Mouse (Mus musculus) bone marrow, adult 2 months (tissue): Measurements from ENCODE around the gene Il12rb1. TPM values are rescaled to one million over a fixed set of nuclear protein-coding genes. Genes with fewer than 3 reads are reported as not detected.

Experiments
- H3K27ac ChIP-seq: fragments of 200-500 bp; 2 replicates; pipeline ENCODE4 v1.5.1; 2012; ENCODE audit warnings: low read depth, mild to moderate bottlenecking, control low read depth, inconsistent platforms, low read length; ENCODE audit not compliant: control insufficient read depth, poor library complexity, insufficient read depth
- H3K4me1 ChIP-seq: fragments of 200-500 bp; 2 replicates; pipeline ENCODE4 v1.6.1; 2011; ENCODE audit warnings: low read length; ENCODE audit not compliant: control insufficient read depth, insufficient read depth
- H3K4me3 ChIP-seq: fragments of 200-500 bp; replicated peaks from 2 replicates; pipeline ENCODE3; 2011; ENCODE audit warnings: mild to moderate bottlenecking, low read depth, low read length, control low read depth; ENCODE audit not compliant: control insufficient read depth
- CTCF ChIP-seq: fragments of 200-500 bp; IDR thresholded peaks from 2 replicates; pipeline ENCODE4 v1.5.1; 2011; ENCODE audit warnings: low read length, control low read depth; ENCODE audit not compliant: control insufficient read depth, insufficient read depth
- POLR2A ChIP-seq: fragments of 200-500 bp; IDR thresholded peaks from 2 replicates; pipeline ENCODE4 v1.6.1; 2011; ENCODE audit warnings: low read depth, mild to moderate bottlenecking, control low read depth, low read length, borderline replicate concordance; ENCODE audit not compliant: control insufficient read depth
- WGBS: fragments of 180-500 bp; shearing (Covaris S2); methylation state at CpG from one replicate; pipeline ENCODE4 v1.1.7; 2018; 5-methylcytosine and 5-hydroxymethylcytosine counted together
- polyA plus RNA-seq: library from polyadenylated mRNA; stranded (reverse); fragments of >200 nt; gene quantifications from 2 replicates; pipeline ENCODE4 v1.2.4, GENCODE M21; 2011; ENCODE audit warnings: low replicate concordance; ENCODE audit not compliant: missing spikeins, insufficient read depth, insufficient read length

Gene Il12rb1
- polyA plus RNA-seq, 1 experiment = 1.9 TPM

GRCm38 (mm10) chr8:70850132-70850845 lies 42.0 kb downstream of the Il12rb1 start:
- no peak overlapping the region for H3K4me3 ChIP-seq
- no peak for TF ChIP-seq POLR2A
- TF ChIP-seq CTCF = no peak
- no peak overlapping the region for H3K27ac ChIP-seq
- 69% methylated on average over 7 of the region's 7 CpGs for WGBS
- H3K4me1 ChIP-seq = peaks cover 2% of the 10 kb centered on the region; the same call in 1 of the 2 replicates

DNA sequence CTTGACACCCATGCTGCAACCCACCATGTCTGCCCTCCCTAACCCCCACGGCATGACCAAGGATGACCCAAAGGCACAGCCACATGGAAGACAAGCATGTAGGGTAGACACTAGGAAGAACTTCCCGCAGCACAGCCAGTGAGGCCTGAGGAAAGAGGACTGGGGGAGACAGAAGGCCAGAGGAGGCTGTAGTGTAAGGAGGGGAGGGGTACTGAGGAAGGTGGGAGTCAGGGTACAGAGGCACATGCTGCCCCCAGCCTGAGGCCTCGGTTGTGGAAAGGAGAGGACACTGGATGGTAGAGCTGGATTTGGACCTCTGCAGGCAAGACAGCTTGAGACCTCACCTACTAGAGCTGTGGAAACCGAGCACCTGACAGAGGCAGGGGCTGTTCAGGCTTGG lies 42.7 kb downstream of the Il12rb1 start:
- H3K4me3 ChIP-seq = no peak overlapping the region
- peaks cover 2% of the 10 kb centered on the region; the same call in 1 of the 2 replicates for H3K4me1 ChIP-seq
- TF ChIP-seq CTCF = no peak
- TF ChIP-seq POLR2A = no peak
- H3K27ac ChIP-seq = no peak overlapping the region
- WGBS = 77% methylated on average over 4 of the region's 4 CpGs

- no peak overlapping the region for H3K4me3 ChIP-seq
- peaks cover 3% of the 10 kb centered on the region; the same call in 1 of the 2 replicates for H3K4me1 ChIP-seq
- WGBS = 76% methylated on average over 6 of the region's 6 CpGs
- no peak overlapping the region for H3K27ac ChIP-seq
- no peak for TF ChIP-seq CTCF
- TF ChIP-seq POLR2A = no peak
Measured at GRCm38 (mm10) chr8:70851837-70852236, 43.6 kb downstream of the Il12rb1 start.

- Histone ChIP-seq H3K4me1 (peaks cover 3% of the 10 kb centered on the region; the same call in 1 of the 2 replicates), H3K27ac (no peak overlapping the region), H3K4me3 (no peak overlapping the region)
- TF ChIP-seq CTCF (no peak), POLR2A (no peak)
- 92% methylated on average over 41 of the region's 41 CpGs for WGBS
Measured at GRCm38 (mm10) chr8:70852595-70853231, 44.5 kb downstream of the Il12rb1 start.

DNA sequence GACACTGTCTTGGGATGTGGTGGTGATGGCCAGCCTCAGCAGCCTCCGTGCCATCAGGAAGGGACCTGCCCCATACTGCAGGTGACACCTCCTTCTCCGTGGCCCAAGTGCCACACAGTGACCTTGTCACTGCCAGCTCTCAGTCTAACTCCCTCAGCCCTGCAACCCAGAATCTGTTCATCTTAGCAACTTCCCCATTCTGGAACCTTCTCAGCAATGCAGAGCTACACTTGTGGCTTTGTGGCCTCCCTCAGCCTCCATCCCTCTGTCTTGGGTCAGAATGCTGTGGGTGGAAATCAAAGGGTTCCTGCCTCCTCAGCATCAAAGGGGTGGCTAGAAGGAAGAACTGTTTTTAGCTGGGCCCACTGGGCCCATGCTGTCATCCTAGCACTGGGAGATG lies 45.6 kb downstream of the Il12rb1 start:
- H3K4me1 ChIP-seq = peaks cover 3% of the 10 kb centered on the region; the same call in 1 of the 2 replicates

GRCm38 (mm10) chr8:70856028-70856427 lies 47.8 kb downstream of the Il12rb1 start:
- WGBS = 75% methylated on average over 5 of the region's 5 CpGs
- no peak overlapping the region for H3K4me3 ChIP-seq
- H3K27ac ChIP-seq = no peak overlapping the region
- TF ChIP-seq POLR2A = no peak
- no peak for TF ChIP-seq CTCF
- H3K4me1 ChIP-seq = peaks cover 3% of the 10 kb centered on the region; the same call in 1 of the 2 replicates

More for the DNA sequence above, 45.6 kb downstream of the Il12rb1 start:
- Histone ChIP-seq H3K27ac (no peak overlapping the region), H3K4me3 (no peak overlapping the region)
- WGBS = 0% methylated on average over 2 of the region's 2 CpGs
- TF ChIP-seq POLR2A (no peak), CTCF (no peak)

DNA sequence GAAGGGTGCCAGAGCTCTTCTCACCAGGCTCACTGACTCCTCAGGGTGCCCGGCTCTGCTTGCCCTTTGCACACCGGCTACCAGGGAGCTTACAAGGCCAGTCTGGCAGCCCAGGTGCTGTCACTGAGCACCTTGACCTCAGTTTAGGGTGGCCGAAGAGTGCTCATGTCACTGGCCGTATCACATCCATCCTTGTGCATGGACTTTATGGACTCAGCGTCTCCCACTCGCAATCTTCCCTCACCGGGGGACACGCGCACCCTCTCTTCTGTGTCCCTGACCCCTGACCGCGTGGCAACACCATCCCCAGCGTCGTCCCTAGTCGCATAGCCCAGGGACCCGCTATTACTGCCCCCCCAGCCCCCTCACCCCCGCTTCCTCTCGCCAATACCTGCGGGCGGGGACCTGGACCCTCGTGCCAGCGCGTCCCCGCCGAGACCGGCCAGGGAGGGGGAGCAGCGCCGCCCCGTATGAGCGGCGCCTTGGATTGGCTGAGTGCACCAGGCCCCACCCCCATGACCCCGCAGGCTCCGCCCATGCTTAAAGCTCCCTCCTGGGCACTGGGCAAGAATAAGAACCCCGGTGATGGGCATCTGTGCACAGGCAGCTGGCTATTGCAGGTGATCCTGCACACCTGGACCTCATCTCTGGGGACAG lies 48.4 kb downstream of the Il12rb1 start:
- TF ChIP-seq POLR2A = no peak
- TF ChIP-seq CTCF = no peak
- Histone ChIP-seq H3K27ac (no peak overlapping the region; the same call in 1 of the 2 replicates), H3K4me3 (no peak overlapping the region), H3K4me1 (peaks cover 3% of the 10 kb centered on the region; the same call in 1 of the 2 replicates)
- 17% methylated on average over 33 of the region's 33 CpGs for WGBS

DNA sequence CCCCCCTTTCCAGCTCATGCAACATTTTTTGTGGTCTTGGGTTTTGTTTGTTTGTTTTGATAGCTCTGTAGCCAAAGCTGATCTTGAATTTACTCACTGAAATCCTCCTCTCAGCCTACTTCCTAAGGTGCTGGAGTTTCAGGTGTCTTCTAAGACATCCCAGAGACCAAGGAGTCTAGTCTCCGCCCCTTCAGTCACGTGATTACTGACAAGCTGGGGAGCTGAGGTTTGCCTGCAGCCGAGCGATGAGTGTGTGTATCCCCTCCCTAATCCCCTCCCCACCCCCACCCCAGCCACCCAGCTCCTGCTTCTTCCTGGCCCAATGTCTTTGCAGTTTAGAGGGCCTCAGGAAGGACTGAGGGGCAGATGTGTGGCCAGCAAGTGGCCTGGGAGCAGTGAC lies 49.3 kb downstream of the Il12rb1 start:
- TF ChIP-seq POLR2A = no peak
- TF ChIP-seq CTCF = no peak
- Histone ChIP-seq H3K27ac (no peak overlapping the region), H3K4me1 (peaks cover 3% of the 10 kb centered on the region; the same call in 1 of the 2 replicates), H3K4me3 (no peak overlapping the region)
- WGBS = 49% methylated on average over 4 of the region's 4 CpGs
